Mouse (Mus musculus) adrenal gland, adult 18-20 months (tissue): ENCODE measurements around the gene Gtf2ird2. TPM values are rescaled to one million over a fixed set of nuclear protein-coding genes. Genes with fewer than 3 reads are reported as not detected.

ENCODE experiments used
- DNase-seq, 2 experiments: peaks; one replicate each; pipeline ENCODE4 v3.0.0; 2021 to 2022; ENCODE audit warnings: low spot score in 2 of 2
- total RNA-seq, 2 experiments: library from RNA; stranded (reverse); gene quantifications; 1 replicate in 1 of 2; 2 replicates in 1 of 2; pipeline ENCODE4 v1.2.3; 2021

The Gtf2ird2 gene
- total RNA-seq, 2 experiments from 2014 or later, result 8.1 to 8.5 TPM

DNA sequence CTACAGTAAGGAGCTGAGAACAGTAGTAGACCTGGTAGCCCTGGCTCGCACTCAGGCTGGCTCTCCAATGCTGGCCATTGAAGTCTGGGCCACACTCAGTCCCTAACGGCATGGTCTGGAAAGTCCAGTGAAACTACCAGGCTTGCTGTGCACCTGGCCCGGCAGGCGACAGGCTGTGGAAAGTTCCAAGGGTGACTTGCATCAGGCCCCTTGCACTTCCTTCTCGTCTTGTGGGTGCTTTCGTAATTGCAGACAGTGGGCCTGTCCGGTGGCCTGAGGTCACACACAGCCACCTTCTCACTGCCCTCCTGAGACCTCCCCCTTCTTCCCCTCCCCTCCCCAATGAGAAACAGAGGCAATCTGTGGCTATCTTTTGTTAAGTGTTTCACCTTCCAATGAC, 48.7 kb downstream of the Gtf2ird2 start:
- DNase-seq, result no peak

DNA sequence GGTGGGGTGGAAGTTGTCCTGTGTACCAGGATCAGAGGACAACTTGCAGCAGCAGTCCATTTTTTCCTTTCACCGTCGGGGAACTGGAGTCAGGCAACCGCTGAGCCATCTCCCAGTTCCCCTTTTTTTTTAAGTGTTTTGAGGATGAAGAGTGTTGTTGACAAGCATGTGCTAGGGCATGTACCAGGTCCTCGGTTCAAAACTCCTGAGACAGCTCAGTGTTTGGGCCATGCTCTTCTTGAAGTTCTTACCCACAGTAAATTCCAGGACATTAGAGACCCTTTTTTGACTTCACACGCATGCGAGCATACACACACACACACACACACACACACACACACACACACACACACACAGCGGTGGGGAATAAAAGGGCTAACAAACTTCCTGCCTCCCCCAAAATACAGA, 49.4 kb downstream of the Gtf2ird2 start:
- no peak for DNase-seq

DNA sequence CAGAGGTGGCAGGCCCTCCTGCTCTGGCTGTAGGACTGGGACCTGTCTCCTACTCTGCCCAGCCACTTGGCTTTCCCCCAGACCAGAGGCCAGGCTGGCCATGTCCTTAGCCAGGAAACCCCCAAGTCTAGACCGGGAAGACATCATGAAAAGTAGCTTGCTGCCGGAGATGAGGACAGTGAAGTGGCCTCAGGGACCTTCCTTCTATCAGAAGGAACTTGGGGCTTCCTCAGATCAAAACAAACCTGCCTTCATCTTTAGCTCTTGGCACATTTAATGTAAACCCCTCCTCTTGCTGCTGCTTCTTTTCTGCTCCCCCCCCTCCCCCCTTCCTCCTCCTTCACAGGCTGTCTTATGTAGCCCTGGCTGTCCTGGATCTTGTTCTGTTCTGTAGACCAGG, 50.4 kb downstream of the Gtf2ird2 start:
- DNase-seq, result no peak

DNA sequence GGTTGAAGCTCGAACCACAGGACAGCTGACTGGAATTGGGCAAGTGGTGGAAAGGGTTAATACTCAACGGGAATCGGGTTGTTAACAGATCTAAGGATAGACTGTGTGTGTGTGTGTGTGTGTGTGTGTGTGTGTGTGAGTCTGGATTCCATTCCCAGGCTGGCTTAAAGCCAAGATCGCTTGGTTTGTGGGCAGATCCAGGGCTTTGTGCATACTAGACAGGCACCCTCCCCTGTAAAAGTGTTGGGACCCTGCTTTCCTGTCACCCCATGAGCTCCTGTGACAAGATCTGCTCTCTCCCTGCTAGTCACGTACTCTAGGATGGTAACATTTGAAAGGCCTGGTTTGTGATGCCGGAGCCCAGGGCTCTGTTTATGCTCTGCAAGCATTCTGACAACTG, 51.3 kb downstream of the Gtf2ird2 start:
- no peak for DNase-seq

DNA sequence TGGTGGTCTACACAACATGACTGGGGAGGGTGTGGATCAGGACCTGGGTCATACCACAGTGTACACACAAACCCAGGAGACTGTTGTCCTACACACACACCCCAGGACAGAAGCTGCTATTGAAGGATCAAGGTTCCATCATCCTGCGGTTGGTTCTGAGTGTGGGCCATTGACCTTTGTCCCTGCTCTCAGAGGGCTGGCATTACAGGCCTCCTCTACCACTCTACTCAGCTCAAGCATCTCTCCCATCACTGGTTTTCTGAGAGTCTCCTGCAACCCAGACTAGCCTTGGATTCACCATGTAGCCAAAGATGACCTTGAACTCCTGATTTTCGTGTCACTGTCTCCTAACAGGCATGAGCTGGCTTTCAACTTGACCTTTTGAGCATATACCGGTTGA, 52.4 kb downstream of the Gtf2ird2 start:
- no peak for DNase-seq

DNA sequence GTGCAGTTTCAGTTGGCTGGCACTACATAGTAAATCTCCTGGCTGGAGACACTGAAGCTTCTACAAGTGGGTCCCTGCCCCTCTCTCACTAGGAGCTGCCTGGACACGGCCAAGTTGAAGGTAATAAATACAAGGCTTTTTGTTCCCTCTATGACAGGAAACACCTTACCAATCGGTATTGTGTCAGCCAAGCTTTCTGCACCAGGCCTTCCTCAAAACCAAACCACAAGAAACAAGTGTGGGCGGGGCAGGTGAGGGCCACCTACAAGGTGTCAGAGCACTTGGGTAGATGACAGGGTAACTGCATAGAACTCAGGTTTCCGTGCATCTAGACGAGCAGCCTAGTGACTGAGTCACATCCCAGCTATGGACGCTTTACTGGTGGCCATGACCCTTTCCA, 53.0 kb downstream of the Gtf2ird2 start:
- DNase-seq, result no peak

DNA sequence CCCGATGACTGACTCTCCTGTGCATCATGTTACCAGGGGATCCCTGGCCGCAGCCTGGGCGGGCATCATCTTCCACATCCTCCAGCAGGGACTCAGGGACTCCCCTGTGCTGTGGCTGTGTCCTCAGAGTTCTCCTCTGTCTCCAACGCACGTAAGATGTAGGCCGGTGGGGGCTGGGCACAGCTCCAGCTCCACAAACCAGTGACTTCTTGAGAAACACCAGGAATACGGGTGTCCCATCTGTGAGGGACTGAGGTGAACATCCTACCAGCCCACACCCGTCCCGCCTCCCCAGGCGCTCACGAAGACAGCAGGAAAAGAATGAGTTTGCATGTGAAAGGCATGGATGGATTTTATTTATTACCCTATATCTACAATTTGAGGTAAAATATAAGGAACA, 53.7 kb downstream of the Gtf2ird2 start:
- DNase-seq, result no peak

DNA sequence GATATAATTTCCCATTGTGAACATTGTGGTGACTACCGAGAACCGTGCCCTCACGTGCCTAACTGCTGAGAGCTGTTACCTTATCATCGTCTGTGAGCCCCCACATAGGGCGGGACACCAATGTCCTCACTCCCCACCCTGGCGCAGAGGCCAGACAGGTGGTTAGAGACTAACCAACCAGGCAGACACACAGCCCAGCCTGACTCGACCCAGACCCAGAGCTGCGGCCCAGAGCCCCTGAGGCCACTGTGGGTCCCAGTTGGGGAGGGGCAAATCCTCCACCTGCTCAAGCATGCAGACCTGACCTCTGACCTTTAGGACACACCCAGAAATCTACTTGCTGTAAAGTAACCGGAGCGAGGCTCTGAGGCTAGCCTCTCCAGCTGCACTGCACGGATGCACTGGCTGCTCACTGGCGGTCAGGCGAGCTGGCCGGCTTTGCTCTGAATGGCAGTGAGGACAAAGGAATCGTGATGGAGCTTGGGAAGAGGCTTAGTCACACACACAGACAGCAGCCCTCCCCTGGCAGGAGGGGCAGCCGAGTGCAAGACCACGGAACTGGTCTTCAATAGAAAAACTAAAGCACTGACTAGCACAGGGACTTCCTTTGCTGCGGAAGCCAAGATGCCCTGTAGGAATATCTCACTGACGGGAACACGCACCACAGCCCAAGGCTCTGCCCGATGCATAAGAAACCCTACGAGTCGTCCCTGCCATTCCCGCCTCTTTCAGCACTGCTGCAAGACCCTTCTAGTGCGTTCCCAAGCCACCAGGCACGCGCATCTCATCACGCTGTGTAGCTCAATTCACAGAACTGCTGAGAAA, 54.3 kb downstream of the Gtf2ird2 start:
- DNase-seq, result no peak

DNA sequence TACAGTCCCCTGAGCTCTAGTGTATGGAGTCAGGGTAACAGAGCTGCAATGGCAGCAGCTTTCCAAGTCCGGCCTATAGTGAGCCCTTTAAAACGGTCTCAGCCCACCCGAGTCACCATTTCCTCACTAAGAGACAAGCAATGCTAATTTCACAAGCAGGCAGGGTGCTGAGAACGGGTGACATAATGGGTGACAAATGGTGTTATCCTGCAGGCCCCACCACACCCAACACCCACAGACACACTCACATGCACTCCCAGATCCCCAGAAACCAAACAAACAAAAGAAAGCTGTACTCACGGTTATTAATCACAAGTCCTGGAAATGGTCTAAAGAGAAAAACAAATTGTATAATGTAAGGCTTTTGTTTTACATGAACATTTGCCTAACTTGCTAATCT, 58.0 kb downstream of the Gtf2ird2 start:
- no peak for DNase-seq

DNA sequence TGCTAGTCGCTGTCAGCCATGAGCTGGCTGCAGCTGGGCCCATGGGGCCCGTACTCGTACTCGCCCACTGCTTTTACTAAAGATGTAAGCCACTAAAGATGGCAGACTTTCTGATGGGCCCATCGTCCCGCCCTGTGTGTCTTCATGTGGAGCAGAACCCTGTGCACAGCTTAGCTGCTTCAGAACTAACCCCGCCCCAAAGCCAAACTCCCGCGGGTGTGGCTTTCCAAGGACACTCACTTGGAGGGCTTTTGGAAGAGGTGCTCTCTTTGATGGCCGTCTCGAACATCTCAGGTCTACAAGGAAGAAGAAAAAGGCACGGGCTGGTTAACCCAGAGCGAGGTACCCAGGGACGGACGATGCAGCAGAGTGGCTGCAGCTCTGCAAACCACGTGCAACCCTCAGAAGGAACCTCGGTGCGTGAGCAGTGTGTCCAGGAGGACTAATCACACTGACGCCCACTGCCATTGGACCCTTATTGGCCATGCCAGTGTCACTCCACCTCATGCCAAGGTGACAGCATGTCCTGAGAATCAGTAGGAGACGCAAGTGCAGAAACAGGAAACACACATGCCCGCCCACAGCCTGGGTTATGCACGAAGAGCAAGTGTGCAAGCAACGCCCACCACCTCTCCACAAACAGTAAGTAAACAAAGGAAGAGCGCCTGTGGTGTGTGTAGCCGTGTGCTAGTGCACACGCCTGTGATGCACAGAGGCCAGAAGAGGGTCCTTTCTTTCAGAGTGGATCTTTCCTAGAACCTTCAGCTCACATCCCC, 60.0 kb downstream of the Gtf2ird2 start:
- no peak for DNase-seq

DNA sequence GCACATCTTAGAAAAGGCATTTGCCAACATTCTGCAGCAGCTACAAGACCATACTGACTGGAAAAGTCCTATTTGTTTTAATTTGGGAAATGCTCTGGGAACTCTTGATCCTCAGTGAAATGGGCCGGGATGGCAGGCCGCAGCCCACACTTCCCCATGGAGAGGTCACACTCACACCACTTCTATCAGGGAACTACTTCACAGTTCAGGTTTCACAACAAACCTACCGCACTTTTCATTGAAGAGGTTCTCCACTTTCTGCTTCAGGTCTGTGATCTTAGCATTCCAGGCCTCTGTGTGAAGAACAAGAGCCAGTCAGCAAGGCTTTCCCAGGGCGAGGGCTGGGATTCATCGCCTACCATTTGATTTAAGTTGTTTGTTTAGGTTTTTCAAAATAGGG, 61.1 kb downstream of the Gtf2ird2 start:
- no peak for DNase-seq

DNA sequence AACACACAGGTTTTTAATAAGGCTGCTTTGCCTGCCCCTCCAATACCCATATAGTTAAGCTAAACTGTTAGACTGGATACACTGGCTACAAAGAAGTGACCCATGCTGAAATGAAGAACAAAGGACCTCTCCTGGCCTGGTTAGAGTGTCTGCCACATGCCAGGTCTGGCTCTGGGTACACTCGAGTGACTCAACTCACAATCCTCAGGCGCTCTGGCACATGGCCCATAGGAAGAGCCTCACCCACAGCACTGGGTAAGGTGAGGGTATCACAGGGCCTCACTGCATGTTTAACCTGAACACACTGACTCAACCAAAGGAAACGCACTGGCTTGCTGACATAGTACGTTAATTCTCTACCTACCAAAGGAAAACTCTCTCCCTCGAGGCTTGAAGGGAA, 62.3 kb downstream of the Gtf2ird2 start:
- no peak for DNase-seq

DNA sequence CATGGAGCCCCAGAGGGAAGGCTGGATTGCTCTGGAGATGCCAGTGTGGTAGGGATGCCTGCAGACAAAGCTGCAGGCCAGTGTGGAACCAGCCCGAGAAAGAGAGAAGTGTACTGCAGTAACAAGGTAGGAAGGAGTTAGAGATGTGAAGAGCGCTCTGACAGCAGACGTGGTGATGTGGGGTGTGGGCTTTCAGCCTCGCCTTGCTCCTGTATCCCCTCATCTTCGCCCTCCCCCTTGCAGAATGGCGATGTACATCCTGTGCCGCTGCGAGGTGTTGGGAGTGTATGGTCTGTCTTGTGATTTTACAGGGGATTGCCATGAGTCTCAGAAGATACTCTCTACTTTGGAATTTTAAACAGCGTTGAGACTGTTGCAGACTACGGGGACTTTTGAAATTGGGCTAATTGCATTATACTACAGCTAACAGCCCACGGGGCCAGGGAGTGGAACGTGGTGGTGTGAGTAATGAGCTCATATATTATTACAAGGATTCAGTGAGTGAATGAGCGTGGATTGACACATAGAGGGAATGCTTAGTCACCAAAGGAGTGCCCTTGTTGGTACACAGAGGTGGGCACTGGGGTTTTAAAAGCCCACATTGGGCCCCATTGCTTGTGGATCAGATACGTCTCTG, 64.9 kb downstream of the Gtf2ird2 start:
- DNase-seq, result no peak

DNA sequence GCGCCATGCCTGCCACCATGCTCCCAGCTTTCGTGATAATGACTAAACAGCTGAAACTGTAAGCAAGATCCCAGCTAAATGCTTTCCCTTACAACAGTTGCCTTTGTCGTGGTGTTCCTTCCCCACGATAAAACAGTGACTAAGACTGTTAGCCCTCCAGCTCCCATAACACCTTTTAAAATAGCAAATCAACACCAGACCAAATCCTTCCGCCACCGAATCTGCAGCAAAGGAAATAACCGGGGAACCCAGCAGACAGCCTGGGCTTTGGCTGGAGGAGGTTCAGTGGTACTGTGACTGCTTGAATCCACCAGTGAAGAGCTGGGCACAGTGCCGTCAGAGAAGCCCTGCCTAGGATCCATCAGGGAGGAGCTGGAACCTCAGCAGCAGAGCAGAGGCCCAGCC, 65.4 kb downstream of the Gtf2ird2 start:
- no peak for DNase-seq

DNA sequence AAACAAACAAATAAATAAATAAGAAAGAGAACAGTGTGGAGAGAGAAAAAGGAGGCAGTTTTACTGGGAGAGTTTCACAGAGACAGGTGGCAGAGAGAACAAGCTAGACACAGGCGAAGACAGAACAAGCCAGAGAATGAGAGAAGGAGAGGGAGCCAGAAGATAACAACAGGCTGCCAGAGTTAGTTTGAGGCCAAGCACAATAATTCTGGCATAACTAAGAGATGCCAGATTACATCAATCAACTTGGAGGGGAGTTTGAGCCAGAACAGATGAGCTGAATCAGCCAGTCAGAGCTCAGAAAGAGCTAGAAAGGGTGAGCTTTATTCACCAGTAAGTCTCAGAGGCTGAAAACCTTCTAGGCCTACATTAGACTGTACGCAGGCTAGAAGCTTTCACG, 66.8 kb downstream of the Gtf2ird2 start:
- DNase-seq, result no peak

DNA sequence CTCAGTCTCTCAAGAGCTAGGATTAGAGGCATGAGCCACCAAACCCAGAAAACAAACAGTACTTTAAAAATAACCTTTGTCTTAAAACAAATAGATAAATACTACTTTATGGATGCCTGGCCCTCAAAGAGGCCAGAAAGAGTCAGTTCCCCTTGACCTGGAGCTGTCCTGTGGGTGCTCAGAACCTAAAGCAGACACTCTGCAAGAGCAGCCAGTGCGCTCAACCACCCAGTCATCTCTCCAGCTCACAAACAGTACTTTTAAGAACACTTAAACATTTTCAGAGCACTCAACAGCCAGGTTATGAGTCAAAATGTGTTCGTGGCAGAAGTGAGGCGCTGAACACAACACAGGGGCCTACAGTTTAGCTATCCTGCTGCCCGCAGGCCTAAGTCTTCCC, 67.3 kb downstream of the Gtf2ird2 start:
- no peak for DNase-seq

DNA sequence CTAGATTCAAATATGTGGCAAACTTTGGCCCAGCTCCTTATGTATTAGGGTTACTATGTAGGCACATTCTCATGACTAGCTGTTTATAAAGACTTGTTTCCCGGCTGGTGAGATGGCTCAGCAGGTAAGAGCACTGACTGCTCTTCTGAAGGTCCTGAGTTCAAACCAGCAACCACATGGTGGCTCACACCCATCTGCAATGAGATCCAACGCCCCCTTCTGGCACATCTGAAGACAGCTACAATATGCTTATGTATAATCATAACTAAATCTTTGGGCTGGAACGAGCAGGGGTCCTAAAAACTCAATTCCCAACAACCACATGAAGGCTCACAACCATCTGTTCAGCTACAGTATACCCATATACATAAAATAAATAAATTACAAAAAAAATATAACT, 70.0 kb downstream of the Gtf2ird2 start:
- no peak for DNase-seq

DNA sequence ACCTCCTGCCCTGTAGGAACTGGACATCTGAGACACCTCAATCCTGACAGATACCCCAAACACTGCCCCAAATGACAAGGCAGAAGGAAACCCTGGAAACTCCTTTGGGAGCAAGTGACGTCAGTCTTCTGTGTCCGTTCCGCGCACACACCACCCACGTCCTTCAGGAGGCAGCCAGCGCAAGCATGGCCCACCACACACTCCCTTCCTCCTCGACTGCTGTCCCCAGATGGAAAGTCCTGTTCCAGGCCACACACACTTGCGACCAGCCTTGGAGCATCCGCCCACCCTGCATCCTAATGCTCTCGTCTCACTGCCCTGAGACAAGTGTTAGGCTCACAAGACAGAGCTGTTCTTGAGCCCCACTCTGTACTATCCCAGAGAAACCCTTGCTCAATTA, 71.5 kb downstream of the Gtf2ird2 start:
- DNase-seq, result no peak

DNA sequence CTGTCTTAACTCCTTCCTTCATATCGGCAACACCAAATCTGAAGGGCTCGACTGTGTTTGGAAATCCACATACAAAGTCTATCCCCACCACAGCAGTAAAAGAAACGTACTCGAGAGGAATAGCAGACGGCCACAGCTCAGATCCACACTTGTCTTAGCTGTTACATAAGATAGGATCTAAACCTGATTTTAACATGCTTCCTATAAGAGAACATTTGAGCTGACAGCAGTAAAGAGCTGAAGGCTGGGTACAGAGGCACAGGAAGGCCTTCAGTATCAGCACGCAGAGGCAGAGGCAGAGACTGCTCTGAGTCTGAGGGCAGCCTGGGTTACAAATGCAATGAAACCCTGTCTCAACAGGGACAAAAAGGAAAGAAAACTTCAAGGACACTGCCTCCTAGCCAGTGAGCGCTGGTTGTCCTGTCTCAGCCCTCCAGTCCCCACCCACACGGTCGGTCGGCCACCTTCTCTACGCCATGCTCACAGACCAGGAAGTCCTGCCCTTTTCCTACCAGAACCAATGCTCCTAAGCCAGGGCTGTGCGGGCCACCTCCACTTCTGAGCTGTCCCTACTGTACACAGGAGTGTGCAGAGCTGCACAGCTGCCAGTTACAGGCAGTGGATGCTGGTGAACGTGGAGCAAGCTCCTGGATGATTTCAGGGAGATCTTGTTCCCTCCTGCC, 73.7 kb downstream of the Gtf2ird2 start:
- DNase-seq, result no peak

DNA sequence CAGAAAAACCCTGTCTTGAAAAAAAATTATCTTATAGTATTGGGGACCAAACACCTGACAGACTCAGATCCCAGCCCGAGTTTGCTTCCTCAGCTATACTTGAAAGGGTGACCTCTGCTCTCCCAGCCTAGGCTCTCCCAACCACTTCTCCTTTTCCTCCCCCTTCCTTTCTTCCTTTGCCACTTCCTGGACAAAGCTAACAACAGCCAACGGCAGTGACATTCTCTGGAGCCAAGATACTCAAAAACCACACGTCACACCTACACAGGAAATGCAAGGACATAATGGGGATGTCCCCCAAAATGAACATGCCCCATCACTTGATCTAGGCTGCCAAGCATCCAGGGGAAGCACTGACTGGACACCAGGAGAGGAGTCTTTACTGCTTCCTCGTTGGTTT, 74.6 kb downstream of the Gtf2ird2 start:
- DNase-seq, result no peak

DNA sequence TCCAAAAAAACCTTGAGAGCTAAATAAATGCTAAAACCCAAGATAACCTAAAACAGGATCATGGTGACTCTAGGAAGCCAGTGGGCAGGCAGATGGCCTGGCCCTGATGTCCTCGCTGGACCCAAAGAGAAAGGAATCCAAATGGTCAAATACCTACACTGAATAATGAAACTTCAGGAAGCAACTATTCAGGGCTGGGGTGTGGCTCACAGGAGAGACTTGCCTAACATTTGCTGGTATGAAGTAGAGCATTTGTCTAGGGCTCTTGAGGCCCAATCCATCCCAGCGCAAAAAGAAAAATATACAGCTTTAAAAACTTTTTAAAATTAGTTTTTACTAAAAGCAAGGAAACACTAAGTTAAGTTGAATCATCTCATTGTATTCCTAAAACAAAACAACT, 75.1 kb downstream of the Gtf2ird2 start:
- no peak for DNase-seq
